Mouse (Mus musculus): ENCODE measurements around the gene Kif23.
A peak's percentile ranks its signal among the peaks of the same experiment; 100 is the strongest.

Gene Kif23

GRCm38 (mm10) chr9:61947402-61948346 lies 1.1 kb upstream of the Kif23 start:
- DNase-seq (ENCODE audit: low read depth, low spot score), result peak; percentile 93

- DNase-seq (ENCODE audit: low read depth, low spot score), result no peak
Measured at GRCm38 (mm10) chr9:61945973-61946611, 482 bp downstream of the Kif23 start.

GRCm38 (mm10) chr9:61941054-61941453 lies 5.5 kb downstream of the Kif23 start:
- DNase-seq (ENCODE audit: low read depth, low spot score), result no peak

GRCm38 (mm10) chr9:61933333-61933732 lies 13.2 kb downstream of the Kif23 start:
- DNase-seq (ENCODE audit: low read depth, low spot score), result no peak

- no peak for DNase-seq (ENCODE audit: low read depth, low spot score)
Measured at GRCm38 (mm10) chr9:61932009-61932408, 14.6 kb downstream of the Kif23 start.

- no peak for DNase-seq (ENCODE audit: low read depth, low spot score)
Measured at GRCm38 (mm10) chr9:61925086-61925660, 21.4 kb downstream of the Kif23 start.

GRCm38 (mm10) chr9:61920331-61920730 lies 26.2 kb downstream of the Kif23 start:
- no peak for DNase-seq (ENCODE audit: low read depth, low spot score)

- no peak for DNase-seq (ENCODE audit: low read depth, low spot score)
Measured at GRCm38 (mm10) chr9:61919464-61919863, 27.1 kb downstream of the Kif23 start.

- no peak for DNase-seq (ENCODE audit: low read depth, low spot score)
Measured at GRCm38 (mm10) chr9:61917436-61917835, 29.1 kb downstream of the Kif23 start.

GRCm38 (mm10) chr9:61916986-61917385 lies 29.6 kb downstream of the Kif23 start:
- DNase-seq (ENCODE audit: low read depth, low spot score), result no peak

GRCm38 (mm10) chr9:61915393-61916005 lies 31.1 kb downstream of the Kif23 start:
- DNase-seq (ENCODE audit: low read depth, low spot score), result no peak

GRCm38 (mm10) chr9:61914917-61915300 lies 31.7 kb downstream of the Kif23 start:
- no peak for DNase-seq (ENCODE audit: low read depth, low spot score)

GRCm38 (mm10) chr9:61914203-61914916 lies 32.2 kb downstream of the Kif23 start, which contains the start of gene Rplp1:
Gene Rplp1 (minus strand): TSS chr9:61914542.
- DNase-seq (ENCODE audit: low read depth, low spot score), result peak; percentile 99

- no peak for DNase-seq (ENCODE audit: low read depth, low spot score)
Measured at GRCm38 (mm10) chr9:61911300-61912128, 35.1 kb downstream of the Kif23 start.

- DNase-seq (ENCODE audit: low read depth, low spot score), result no peak
Measured at GRCm38 (mm10) chr9:61910526-61911256, 35.9 kb downstream of the Kif23 start.

- DNase-seq (ENCODE audit: low read depth, low spot score), result no peak
Measured at GRCm38 (mm10) chr9:61909633-61910032, 36.9 kb downstream of the Kif23 start.

GRCm38 (mm10) chr9:61908832-61909407 lies 37.7 kb downstream of the Kif23 start:
- DNase-seq (ENCODE audit: low read depth, low spot score), result no peak

- no peak for DNase-seq (ENCODE audit: low read depth, low spot score)
Measured at GRCm38 (mm10) chr9:61908341-61908740, 38.2 kb downstream of the Kif23 start.

- no peak for DNase-seq (ENCODE audit: low read depth, low spot score)
Measured at GRCm38 (mm10) chr9:61907621-61908295, 38.8 kb downstream of the Kif23 start.
